Mouse (Mus musculus) olfactory bulb, adult 2 months (tissue): ENCODE results near the gene Smu1.

ENCODE experiments used
- CTCF ChIP-seq: fragments of 200-500 bp; IDR thresholded peaks from 2 replicates; pipeline ENCODE4 v1.5.1; 2012; ENCODE audit warnings: low read depth, mild to moderate bottlenecking, low read length, moderate library complexity; ENCODE audit not compliant: insufficient read depth
- POLR2A ChIP-seq: fragments of 200-500 bp; IDR thresholded peaks from 2 replicates; pipeline ENCODE4 v1.6.1; 2012; ENCODE audit warnings: mild to moderate bottlenecking, low read depth, low read length, moderate library complexity; ENCODE audit not compliant: insufficient read depth

DNA sequence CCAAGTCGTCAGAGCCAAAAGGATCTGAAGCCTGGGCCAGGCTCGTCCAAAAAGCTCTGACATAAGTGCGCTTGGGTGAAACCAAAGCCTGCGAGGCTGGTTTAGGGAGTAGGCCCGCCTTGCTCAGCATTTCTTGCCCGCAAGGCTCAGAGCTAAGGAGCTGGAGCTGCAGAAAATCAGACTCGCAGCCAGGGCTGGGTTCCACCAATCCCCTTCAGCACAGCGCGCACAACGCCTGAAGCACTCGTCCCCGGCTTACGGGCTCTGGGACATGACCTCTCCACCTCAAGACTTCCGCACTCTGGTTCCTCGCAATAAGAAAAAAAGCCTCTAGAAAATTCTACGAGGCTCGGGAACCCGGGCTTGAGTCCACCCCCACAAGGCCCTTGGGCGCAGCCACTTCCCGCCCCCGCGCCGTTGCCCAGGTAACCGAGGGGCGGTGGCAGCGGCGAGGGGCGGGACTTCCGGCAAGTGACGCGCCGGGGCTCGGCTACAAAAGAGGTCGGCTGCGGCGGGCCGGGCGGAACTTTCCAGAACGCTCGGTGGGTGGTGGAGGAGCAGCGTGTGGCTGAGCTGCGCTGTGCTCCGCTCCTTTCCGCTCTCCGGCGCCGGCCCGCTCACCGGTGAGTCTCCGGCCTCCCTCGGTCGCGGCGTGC is 35.6 kb downstream of the Smu1 start, which contains the start of gene Dnaja1:
- TF ChIP-seq CTCF (no peak), POLR2A (peak; percentile 77; the same call in 1 of the 2 replicates)
